Mouse (Mus musculus) lung, postnatal 10 days (tissue): ENCODE results near the gene Mrc1.
"Not testable (repeated sequence)": the region's sequence is repeated elsewhere in the genome, so short reads cannot be mapped to it uniquely, and the experiment has no call there.

Experiments
- DNase-seq: peaks from one replicate; pipeline ENCODE4 v3.0.0; 2021

The Mrc1 gene

GRCm38 (mm10) chr2:14229149-14229548, at the start of gene Mrc1:
Mrc1 (plus strand) TSS chr2:14229392.
- no peak for DNase-seq

- DNase-seq = no peak
Measured at GRCm38 (mm10) chr2:14184375-14184774, 44.8 kb upstream of the Mrc1 start.

- DNase-seq = no peak
Measured at GRCm38 (mm10) chr2:14190684-14191083, 38.5 kb upstream of the Mrc1 start.

- DNase-seq = no peak
Measured at GRCm38 (mm10) chr2:14191601-14192000, 37.6 kb upstream of the Mrc1 start.

- DNase-seq = no peak
Measured at GRCm38 (mm10) chr2:14192046-14192445, 37.1 kb upstream of the Mrc1 start.

- DNase-seq = not testable (repeated sequence)
Measured at GRCm38 (mm10) chr2:14198325-14198903, 30.8 kb upstream of the Mrc1 start.

GRCm38 (mm10) chr2:14199621-14200020, 29.6 kb upstream of the Mrc1 start:
- DNase-seq = no peak

- not testable (repeated sequence) for DNase-seq
Measured at GRCm38 (mm10) chr2:14200879-14201445, 28.2 kb upstream of the Mrc1 start.

- DNase-seq = no peak
Measured at GRCm38 (mm10) chr2:14204308-14204707, 24.9 kb upstream of the Mrc1 start.

- DNase-seq = no peak
Measured at GRCm38 (mm10) chr2:14206798-14207197, 22.4 kb upstream of the Mrc1 start.

- no peak for DNase-seq
Measured at GRCm38 (mm10) chr2:14210731-14211130, 18.5 kb upstream of the Mrc1 start.

- no peak for DNase-seq
Measured at GRCm38 (mm10) chr2:14211606-14212005, 17.6 kb upstream of the Mrc1 start.

GRCm38 (mm10) chr2:14214764-14215163, 14.4 kb upstream of the Mrc1 start:
- DNase-seq = no peak

GRCm38 (mm10) chr2:14216653-14217052, 12.5 kb upstream of the Mrc1 start:
- no peak for DNase-seq

GRCm38 (mm10) chr2:14218126-14218525, 11.1 kb upstream of the Mrc1 start:
- DNase-seq = no peak

GRCm38 (mm10) chr2:14224387-14224786, 4.8 kb upstream of the Mrc1 start:
- DNase-seq = no peak

- DNase-seq = no peak
Measured at GRCm38 (mm10) chr2:14228495-14228894, 697 bp upstream of the Mrc1 start.

GRCm38 (mm10) chr2:14229979-14230378, 787 bp downstream of the Mrc1 start:
- no peak for DNase-seq

GRCm38 (mm10) chr2:14232897-14233296, 3.7 kb downstream of the Mrc1 start:
- DNase-seq = no peak

GRCm38 (mm10) chr2:14233983-14234382, 4.8 kb downstream of the Mrc1 start:
- no peak for DNase-seq

GRCm38 (mm10) chr2:14235319-14235718, 6.1 kb downstream of the Mrc1 start:
- DNase-seq = peak; percentile 11

GRCm38 (mm10) chr2:14236920-14237319, 7.7 kb downstream of the Mrc1 start:
- no peak for DNase-seq

- DNase-seq = peak; percentile 26
Measured at GRCm38 (mm10) chr2:14237723-14238122, 8.5 kb downstream of the Mrc1 start.

GRCm38 (mm10) chr2:14239151-14239550, 10.0 kb downstream of the Mrc1 start:
- no peak for DNase-seq

- DNase-seq = no peak
Measured at GRCm38 (mm10) chr2:14244157-14244556, 15.0 kb downstream of the Mrc1 start.
